Comparison of ENCODE assay signal across 13 mouse cellular contexts in genomic region chr12:85533603-85534002, GRCm38 (mm10). TPM values are rescaled to one million over a fixed set of nuclear protein-coding genes. Genes with fewer than 3 reads are reported as not detected.
DNase-seq lines count a peak whose midpoint lies in the region; ATAC-seq and TF ChIP-seq lines count a peak whose summit lies in the region.
"Had no signal": no experiment of that assay in that cellular context is flagged by ENCODE, and none has a peak within 500 bp of the region (broad histone marks: within the 10 kb centered on the region; RNA-seq: fewer than 3 reads in every experiment).

No protein-coding gene starts in this region.

- H3K4me1 ChIP-seq in heart, embryonic 16.5 days (ENCODE audit: control insufficient read depth, insufficient read depth, low read length): peaks cover 16% of the 10 kb centered on the region
- H3K4me1 ChIP-seq in heart, embryonic 10.5 days: peaks cover 6% of the 10 kb centered on the region; the same call in 1 of the 2 replicates
- H3K4me1 ChIP-seq in lung, postnatal 0 days (ENCODE audit: insufficient read depth, low read depth, low read length): peaks cover 12% of the 10 kb centered on the region; the same call in 1 of the 2 replicates
- H3K4me1 ChIP-seq in intestine, embryonic 16.5 days (ENCODE audit: control insufficient read depth, insufficient read depth, low read length): peaks cover 6% of the 10 kb centered on the region
- peaks cover 4% of the 10 kb centered on the region; the same call in 1 of the 2 replicates for H3K4me1 ChIP-seq in stomach, postnatal 0 days (replicated peaks; ENCODE audit: control insufficient read depth, insufficient read depth)
- H3K4me1 ChIP-seq in midbrain, embryonic 14.5 days (ENCODE audit: control insufficient read depth, insufficient read depth, low read length): no peaks in the 10 kb centered on the region
- H3K4me1 ChIP-seq: forebrain, embryonic 10.5 days had no signal

- 83% methylated on average over 3 of the region's 3 CpGs for WGBS in heart, embryonic 16.5 days
- 74% methylated on average over 3 of the region's 3 CpGs for WGBS in heart, embryonic 10.5 days
- WGBS in lung, postnatal 0 days: 66% methylated on average over 3 of the region's 3 CpGs
- WGBS in intestine, embryonic 16.5 days: 81% methylated on average over 3 of the region's 3 CpGs
- 75% methylated on average over 3 of the region's 3 CpGs for WGBS in stomach, postnatal 0 days
- 80% methylated on average over 3 of the region's 3 CpGs for WGBS in midbrain, embryonic 14.5 days

- no peak overlapping the region for H3K4me2 ChIP-seq in heart, embryonic 16.5 days (ENCODE audit: low read depth, low read length)
- no peak overlapping the region for H3K4me2 ChIP-seq in lung, postnatal 0 days (replicated peaks; ENCODE audit: low read depth, low read length)
- no peak overlapping the region for H3K4me2 ChIP-seq in intestine, embryonic 16.5 days (ENCODE audit: low read depth, low read length)
- no peak overlapping the region for H3K4me2 ChIP-seq in stomach, postnatal 0 days (replicated peaks; ENCODE audit: low read depth)
- no peak overlapping the region for H3K4me2 ChIP-seq in midbrain, embryonic 14.5 days (ENCODE audit: low read length)

- no peaks in the 10 kb centered on the region for H3K9me3 ChIP-seq in heart, embryonic 16.5 days (replicated peaks; ENCODE audit: control insufficient read depth, low read length)
- no peaks in the 10 kb centered on the region for H3K9me3 ChIP-seq in heart, embryonic 10.5 days
- H3K9me3 ChIP-seq in lung, postnatal 0 days (ENCODE audit: low read length): no peaks in the 10 kb centered on the region
- no peaks in the 10 kb centered on the region for H3K9me3 ChIP-seq in intestine, embryonic 16.5 days (ENCODE audit: control insufficient read depth, low read length)
- H3K9me3 ChIP-seq in stomach, postnatal 0 days (ENCODE audit: control insufficient read depth, low read length): no peaks in the 10 kb centered on the region
- no peaks in the 10 kb centered on the region for H3K9me3 ChIP-seq in midbrain, embryonic 14.5 days (ENCODE audit: control insufficient read depth, low read length)
- H3K9me3 ChIP-seq: forebrain, embryonic 10.5 days had no signal

- H3K4me3 ChIP-seq in heart, embryonic 16.5 days (ENCODE audit: low read length): no peak overlapping the region
- H3K4me3 ChIP-seq in heart, embryonic 10.5 days: no peak overlapping the region
- no peak overlapping the region for H3K4me3 ChIP-seq in lung, postnatal 0 days (ENCODE audit: low read depth, low read length)
- H3K4me3 ChIP-seq in intestine, embryonic 16.5 days (ENCODE audit: low read length): no peak overlapping the region
- H3K4me3 ChIP-seq in stomach, postnatal 0 days (ENCODE audit: low read depth, low read length): no peak overlapping the region
- H3K4me3 ChIP-seq in midbrain, embryonic 14.5 days (replicated peaks; ENCODE audit: low read depth, low read length): no peak overlapping the region
- H3K4me3 ChIP-seq: forebrain, embryonic 10.5 days; layer of hippocampus, adult 2 months had no signal

- no peaks in the 10 kb centered on the region for H3K36me3 ChIP-seq in heart, embryonic 16.5 days (ENCODE audit: control insufficient read depth, insufficient read depth)
- H3K36me3 ChIP-seq in heart, embryonic 10.5 days: no peaks in the 10 kb centered on the region
- no peaks in the 10 kb centered on the region for H3K36me3 ChIP-seq in lung, postnatal 0 days (ENCODE audit: insufficient read depth, low read length)
- no peaks in the 10 kb centered on the region for H3K36me3 ChIP-seq in intestine, embryonic 16.5 days (ENCODE audit: control insufficient read depth, insufficient read depth, low read length)
- no peaks in the 10 kb centered on the region for H3K36me3 ChIP-seq in stomach, postnatal 0 days (ENCODE audit: control insufficient read depth, insufficient read depth, low read length)
- H3K36me3 ChIP-seq in midbrain, embryonic 14.5 days (ENCODE audit: control insufficient read depth, insufficient read depth, low read length): no peaks in the 10 kb centered on the region
- H3K36me3 ChIP-seq: forebrain, embryonic 10.5 days had no signal

- no peak for TF ChIP-seq EP300 in lung, postnatal 0 days (IDR thresholded peaks at IDR 0.05)
- no peak for TF ChIP-seq EP300 in stomach, postnatal 0 days (optimal IDR thresholded peaks at IDR 0.05)

- no peak for TF ChIP-seq CTCF in lung, postnatal 0 days (IDR thresholded peaks at IDR 0.05)
- no peak for TF ChIP-seq CTCF in stomach, postnatal 0 days (IDR thresholded peaks at IDR 0.05; ENCODE audit: low read depth)

- no peak overlapping the region for H3K9ac ChIP-seq in heart, embryonic 16.5 days (ENCODE audit: low read length)
- H3K9ac ChIP-seq in lung, postnatal 0 days (replicated peaks; ENCODE audit: low read depth): no peak overlapping the region
- no peak overlapping the region for H3K9ac ChIP-seq in intestine, embryonic 16.5 days (ENCODE audit: low read depth, low read length)
- H3K9ac ChIP-seq in stomach, postnatal 0 days (ENCODE audit: low read length): no peak overlapping the region
- no peak overlapping the region for H3K9ac ChIP-seq in midbrain, embryonic 14.5 days (replicated peaks; ENCODE audit: low read length)
- H3K9ac ChIP-seq: lung, embryonic 14.5 days had no signal

- DNase-seq in heart, embryonic 10.5 days (ENCODE audit: low spot score): no peak
- DNase-seq in lung, postnatal 0 days (ENCODE audit: low spot score): peak; percentile 80
- DNase-seq in lung, postnatal 4 days: no peak
- DNase-seq in stomach, postnatal 0 days (ENCODE audit: low spot score): no peak
- no peak for DNase-seq in midbrain, embryonic 14.5 days
- DNase-seq in spleen, postnatal 14 days (ENCODE audit: low spot score in 2 of 2): no peak
- DNase-seq: cerebellum, adult 9-11 months; right cerebral cortex, adult 18-20 months had no signal

- no peaks in the 10 kb centered on the region for H3K27me3 ChIP-seq in heart, embryonic 16.5 days (ENCODE audit: control insufficient read depth, insufficient read depth, low read length)
- H3K27me3 ChIP-seq in heart, embryonic 10.5 days (ENCODE audit: insufficient read depth, poor library complexity, severe bottlenecking): no peaks in the 10 kb centered on the region
- no peaks in the 10 kb centered on the region for H3K27me3 ChIP-seq in lung, postnatal 0 days (replicated peaks; ENCODE audit: insufficient read depth, low read length)
- no peaks in the 10 kb centered on the region for H3K27me3 ChIP-seq in intestine, embryonic 16.5 days (replicated peaks; ENCODE audit: control insufficient read depth, insufficient read depth, low read length)
- H3K27me3 ChIP-seq in stomach, postnatal 0 days (ENCODE audit: control insufficient read depth, insufficient read depth, low read length): no peaks in the 10 kb centered on the region
- no peaks in the 10 kb centered on the region for H3K27me3 ChIP-seq in midbrain, embryonic 14.5 days (ENCODE audit: control insufficient read depth, insufficient read depth, low read length)

- peak overlapping the region; percentile 73 for H3K27ac ChIP-seq in heart, embryonic 16.5 days (ENCODE audit: low read length)
- no peak overlapping the region for H3K27ac ChIP-seq in heart, embryonic 10.5 days
- peak overlapping the region; percentile 93 for H3K27ac ChIP-seq in lung, postnatal 0 days (ENCODE audit: low read length)
- 0 out of 2 replicates have a peak overlapping the region, but pooled peaks have one; percentile 79 for H3K27ac ChIP-seq in intestine, embryonic 16.5 days (ENCODE audit: low read length)
- peak overlapping the region; percentile 78 for H3K27ac ChIP-seq in stomach, postnatal 0 days (replicated peaks)
- H3K27ac ChIP-seq in midbrain, embryonic 14.5 days (replicated peaks; ENCODE audit: low read depth, low read length): no peak overlapping the region
- H3K27ac ChIP-seq: forebrain, embryonic 10.5 days; layer of hippocampus, adult 2 months had no signal

- no peak for ATAC-seq in heart, embryonic 16.5 days (replicated peaks; ENCODE audit: extremely low read depth, insufficient read depth, low FRiP score)
- ATAC-seq in lung, postnatal 0 days: 0 out of 2 replicates have a peak, but pooled peaks have one; percentile 13
- ATAC-seq in intestine, embryonic 16.5 days: no peak
- ATAC-seq in stomach, postnatal 0 days (ENCODE audit: low FRiP score, low TSS enrichment): no peak
- no peak for ATAC-seq in midbrain, embryonic 14.5 days (ENCODE audit: low FRiP score, low TSS enrichment)

RNA-seq across cellular contexts. Expression of gene Fos, which starts 59.9 kb away (rescaled TPM):
- 5.0 and 6.6 TPM in 2 replicates for polyA plus RNA-seq in heart, embryonic 16.5 days (2015; fragmentation: Nextera tagmentation; extraction: Ambion mirVana)
- polyA plus RNA-seq in heart, embryonic 10.5 days (2016; fragmentation: Nextera tagmentation; extraction: Ambion mirVana): 6.1 and 7.5 TPM in 2 replicates
- 30.8 and 33.8 TPM in 2 replicates for polyA plus RNA-seq in lung, postnatal 0 days (2015; fragmentation: Nextera tagmentation; extraction: Ambion mirVana)
- 6.4 and 6.6 TPM in 2 replicates for polyA plus RNA-seq in intestine, embryonic 16.5 days (2015; fragmentation: Nextera tagmentation; extraction: Ambion mirVana)
- 18.2 and 23.2 TPM in 2 replicates for polyA plus RNA-seq in stomach, postnatal 0 days (2015; fragmentation: Nextera tagmentation; extraction: Ambion mirVana)
- polyA plus RNA-seq in midbrain, embryonic 14.5 days (2014; fragmentation: Nextera tagmentation; extraction: Ambion mirVana): 1.1 and 1.2 TPM in 2 replicates

Comparison
In these comparisons a context has a peak if more than half of its experiments do, and no peak if none do; other contexts are left out.
1. H3K27ac ChIP-seq: peak in heart, embryonic 16.5 days (single experiment), lung, postnatal 0 days (single experiment), intestine, embryonic 16.5 days (single experiment) and stomach, postnatal 0 days (single experiment); none in heart, embryonic 10.5 days (single experiment) and midbrain, embryonic 14.5 days (single experiment).